In the genomic region with DNA sequence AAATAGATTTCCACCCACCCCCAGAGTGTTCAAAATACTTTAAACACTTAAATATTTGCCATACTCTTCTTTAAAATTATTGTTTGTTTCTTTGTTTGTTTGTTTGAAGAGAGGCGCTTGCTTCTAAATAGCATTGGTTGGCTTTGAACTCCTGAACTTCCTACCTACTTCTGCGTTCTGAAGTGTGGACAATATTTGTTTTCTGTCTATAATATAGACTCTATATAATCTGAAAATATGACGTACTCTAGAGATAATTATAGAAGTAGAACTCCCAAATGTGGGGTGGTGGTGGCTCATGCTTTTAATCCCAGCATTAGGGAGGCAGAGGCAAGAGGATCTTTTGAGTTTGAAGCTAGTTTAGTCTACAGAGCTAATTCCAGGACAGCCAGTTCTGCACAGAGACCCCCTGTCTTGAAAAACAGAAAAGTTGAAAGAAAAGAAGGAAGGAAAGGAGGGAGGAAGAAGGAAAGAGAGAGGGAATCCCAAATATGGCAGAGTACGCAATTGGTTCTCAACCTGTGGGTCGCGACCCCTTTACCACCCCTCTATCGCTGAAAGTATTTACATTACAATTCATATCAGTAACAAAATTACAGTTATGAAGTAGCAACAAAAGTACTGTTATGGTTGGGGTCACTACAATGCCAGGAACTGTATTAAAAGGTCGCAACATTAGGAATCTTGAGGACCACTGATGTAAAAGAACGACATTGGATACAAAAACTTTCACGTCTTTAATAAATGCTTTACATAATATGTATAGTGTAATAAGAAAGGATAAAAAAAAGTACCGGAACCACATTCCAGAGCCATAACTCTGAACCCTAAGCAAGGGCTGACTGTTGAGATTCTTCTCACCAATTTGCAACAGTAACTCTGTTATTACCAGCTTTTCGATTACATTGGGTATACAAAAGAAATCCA, we compare ENCODE assay signal across 1 mouse cellular context.
TF ChIP-seq lines count a peak whose summit lies in the region.

No protein-coding gene starts in this region.

TF ChIP-seq in myocyte, 11 proteins besides CTCF, POLR2A, EP300 and RAD21 (continued from another document):
- TF ChIP-seq E2F4 (IDR thresholded peaks at IDR 0.05; ENCODE audit: insufficient read depth): no peak
- TF ChIP-seq SRF (IDR thresholded peaks at IDR 0.05; ENCODE audit: control insufficient read depth, insufficient read length, low read depth): no peak
- TF ChIP-seq MYOG (IDR thresholded peaks at IDR 0.05; ENCODE audit: control insufficient read depth in 1 of 3, insufficient read depth in 1 of 3, insufficient read length in 2 of 3, low read depth in 2 of 3): no peak
- TF ChIP-seq CEBPB (IDR thresholded peaks at IDR 0.05; ENCODE audit: insufficient read depth, poor library complexity, severe bottlenecking): no peak
- no peak for TF ChIP-seq TCF3 (IDR thresholded peaks at IDR 0.05; ENCODE audit: insufficient read length, low read depth)
- TF ChIP-seq REST (IDR thresholded peaks at IDR 0.05; ENCODE audit: insufficient read depth, insufficient read length): no peak
